Mouse (Mus musculus) hindbrain, embryonic 16.5 days (tissue): ENCODE results near the gene Rora. TPM values are rescaled to one million over a fixed set of nuclear protein-coding genes. Genes with fewer than 3 reads are reported as not detected.

ENCODE experiments used
- ATAC-seq: fragments of 200-750 bp; cut with Nextera tagmentation; 2 replicates; pipeline ENCODE4 v1.8.0; 2017; ENCODE audit warnings: moderate TSS enrichment, moderate library complexity
- H3K27ac ChIP-seq: fragments of 300-500 bp; sonication (generic); 2 replicates; pipeline ENCODE4 v1.5.1; 2014; ENCODE audit warnings: low read depth, mild to moderate bottlenecking, control low read depth, low read length, moderate library complexity
- H3K27me3 ChIP-seq: fragments of 300-500 bp; sonication (generic); replicated peaks from 2 replicates; pipeline ENCODE4 v1.6.1; 2014; ENCODE audit warnings: low read length; ENCODE audit not compliant: control insufficient read depth, insufficient read depth
- H3K36me3 ChIP-seq: fragments of 300-500 bp; sonication (generic); 2 replicates; pipeline ENCODE4 v1.6.1; 2014; ENCODE audit warnings: mild to moderate bottlenecking, low read length, moderate library complexity, mixed read lengths; ENCODE audit not compliant: control insufficient read depth, insufficient read depth
- H3K4me1 ChIP-seq: fragments of 300-500 bp; sonication (generic); 2 replicates; pipeline ENCODE4 v1.6.1; 2014; ENCODE audit warnings: low read depth, low read length; ENCODE audit not compliant: control insufficient read depth, insufficient read depth
- H3K4me2 ChIP-seq: fragments of 300-500 bp; sonication (generic); 2 replicates; pipeline ENCODE4 v1.6.1; 2014; ENCODE audit warnings: mild to moderate bottlenecking, low read length, control low read depth, moderate library complexity
- H3K4me3 ChIP-seq: fragments of 300-500 bp; sonication (generic); 2 replicates; pipeline ENCODE4 v1.5.1; 2014; ENCODE audit warnings: mild to moderate bottlenecking, low read length, control low read depth, moderate library complexity
- H3K9ac ChIP-seq: fragments of 300-500 bp; sonication (generic); 2 replicates; pipeline ENCODE4 v1.6.1; 2014; ENCODE audit warnings: low read depth, mild to moderate bottlenecking, control low read depth, low read length, moderate library complexity
- H3K9me3 ChIP-seq: fragments of 300-500 bp; sonication (generic); 2 replicates; pipeline ENCODE4 v1.6.1; 2014; ENCODE audit warnings: mild to moderate bottlenecking, low read length, moderate library complexity; ENCODE audit not compliant: control insufficient read depth
- WGBS: fragments of 180-500 bp; shearing (Covaris S2); extraction: QIAGEN DNeasy Blood & Tissue Kit; methylation state at CpG from one replicate; pipeline ENCODE4 v1.1.7; 2014; 5-methylcytosine and 5-hydroxymethylcytosine counted together
- polyA plus RNA-seq: library from polyadenylated mRNA; unstranded; fragments of >200 nt; fragmentation: Nextera tagmentation; extraction: Ambion mirVana; gene quantifications from 2 replicates; pipeline ENCODE4 v1.2.1, GENCODE M21; 2015

The Rora gene
- polyA plus RNA-seq, 1 experiment from 2014 or later = 38.3 TPM

GRCm38 (mm10) chr9:68679871-68680374, 26.3 kb downstream of the Rora start:
- Histone ChIP-seq H3K9ac (no peak overlapping the region), H3K9me3 (no peaks in the 10 kb centered on the region), H3K4me2 (no peak overlapping the region), H3K4me3 (no peak overlapping the region), H3K4me1 (peaks cover 3% of the 10 kb centered on the region; the same call in 1 of the 2 replicates), H3K36me3 (no peaks in the 10 kb centered on the region), H3K27ac (no peak overlapping the region), H3K27me3 (no peaks in the 10 kb centered on the region)
- no peak for ATAC-seq
- WGBS = 83% methylated on average over 12 of the region's 12 CpGs

GRCm38 (mm10) chr9:68683938-68684337, 30.4 kb downstream of the Rora start:
- H3K4me1 ChIP-seq = peaks cover 19% of the 10 kb centered on the region
- 8% methylated on average over 3 of the region's 3 CpGs for WGBS
- no peak overlapping the region for H3K4me2 ChIP-seq
- no peak overlapping the region for H3K9ac ChIP-seq
- no peaks in the 10 kb centered on the region for H3K9me3 ChIP-seq
- no peak overlapping the region for H3K27ac ChIP-seq
- no peaks in the 10 kb centered on the region for H3K27me3 ChIP-seq
- no peak for ATAC-seq
- no peak overlapping the region for H3K4me3 ChIP-seq
- H3K36me3 ChIP-seq = no peaks in the 10 kb centered on the region

- no peaks in the 10 kb centered on the region for H3K9me3 ChIP-seq
- H3K4me1 ChIP-seq = peaks cover 19% of the 10 kb centered on the region
- no peaks in the 10 kb centered on the region for H3K36me3 ChIP-seq
- no peak overlapping the region for H3K27ac ChIP-seq
- 31% methylated on average over 5 of the region's 5 CpGs for WGBS
- H3K4me2 ChIP-seq = no peak overlapping the region
- no peak overlapping the region for H3K9ac ChIP-seq
- no peaks in the 10 kb centered on the region for H3K27me3 ChIP-seq
- no peak overlapping the region for H3K4me3 ChIP-seq
- peak; percentile 41; the same call in 1 of the 2 replicates for ATAC-seq
Measured at GRCm38 (mm10) chr9:68685562-68685961, 32.0 kb downstream of the Rora start.

- Histone ChIP-seq H3K27ac (no peak overlapping the region; the same call in 1 of the 2 replicates), H3K9me3 (no peaks in the 10 kb centered on the region), H3K4me2 (peak overlapping the region; percentile 11; the same call in 1 of the 2 replicates), H3K27me3 (no peaks in the 10 kb centered on the region), H3K9ac (no peak overlapping the region), H3K4me3 (no peak overlapping the region), H3K36me3 (no peaks in the 10 kb centered on the region), H3K4me1 (peaks cover 19% of the 10 kb centered on the region)
- 24% methylated on average over 10 of the region's 10 CpGs for WGBS
- ATAC-seq = no peak
Measured at GRCm38 (mm10) chr9:68687251-68687874, 33.8 kb downstream of the Rora start.

GRCm38 (mm10) chr9:68688151-68688550, 34.6 kb downstream of the Rora start:
- ATAC-seq = no peak
- no peak overlapping the region for H3K9ac ChIP-seq
- H3K9me3 ChIP-seq = no peaks in the 10 kb centered on the region
- H3K4me3 ChIP-seq = no peak overlapping the region
- no peaks in the 10 kb centered on the region for H3K27me3 ChIP-seq
- H3K4me2 ChIP-seq = no peak overlapping the region
- peaks cover 19% of the 10 kb centered on the region for H3K4me1 ChIP-seq
- no peaks in the 10 kb centered on the region for H3K36me3 ChIP-seq
- no peak overlapping the region for H3K27ac ChIP-seq
- WGBS = 87% methylated on average over 2 of the region's 2 CpGs

- 35% methylated on average over 4 of the region's 4 CpGs for WGBS
- H3K4me3 ChIP-seq = no peak overlapping the region
- H3K27me3 ChIP-seq = no peaks in the 10 kb centered on the region
- H3K4me2 ChIP-seq = no peak overlapping the region
- no peaks in the 10 kb centered on the region for H3K9me3 ChIP-seq
- H3K9ac ChIP-seq = no peak overlapping the region
- H3K27ac ChIP-seq = no peak overlapping the region
- H3K36me3 ChIP-seq = no peaks in the 10 kb centered on the region
- peaks cover 19% of the 10 kb centered on the region for H3K4me1 ChIP-seq
- no peak for ATAC-seq
Measured at GRCm38 (mm10) chr9:68689351-68689750, 35.8 kb downstream of the Rora start.

- peaks cover 11% of the 10 kb centered on the region for H3K4me1 ChIP-seq
- no peaks in the 10 kb centered on the region for H3K27me3 ChIP-seq
- H3K36me3 ChIP-seq = no peaks in the 10 kb centered on the region
- WGBS = 31% methylated on average over 4 of the region's 4 CpGs
- no peak overlapping the region for H3K9ac ChIP-seq
- H3K27ac ChIP-seq = no peak overlapping the region; the same call in 1 of the 2 replicates
- no peak overlapping the region for H3K4me3 ChIP-seq
- ATAC-seq = peak; percentile 64
- no peaks in the 10 kb centered on the region for H3K9me3 ChIP-seq
- no peak overlapping the region for H3K4me2 ChIP-seq
Measured at GRCm38 (mm10) chr9:68694889-68695495, 41.4 kb downstream of the Rora start.

- Histone ChIP-seq H3K4me2 (no peak overlapping the region), H3K27me3 (no peaks in the 10 kb centered on the region), H3K36me3 (no peaks in the 10 kb centered on the region), H3K27ac (no peak overlapping the region; the same call in 1 of the 2 replicates), H3K9ac (no peak overlapping the region), H3K4me3 (no peak overlapping the region), H3K9me3 (no peaks in the 10 kb centered on the region), H3K4me1 (peaks cover 11% of the 10 kb centered on the region)
- peak; percentile 52; the same call in 1 of the 2 replicates for ATAC-seq
- 30% methylated on average over 16 of the region's 16 CpGs for WGBS
Measured at GRCm38 (mm10) chr9:68695496-68695969, 41.9 kb downstream of the Rora start.

GRCm38 (mm10) chr9:68696425-68696956, 42.9 kb downstream of the Rora start:
- Histone ChIP-seq H3K9me3 (no peaks in the 10 kb centered on the region), H3K27me3 (no peaks in the 10 kb centered on the region), H3K9ac (no peak overlapping the region), H3K4me1 (peaks cover 11% of the 10 kb centered on the region), H3K4me2 (no peak overlapping the region), H3K4me3 (no peak overlapping the region), H3K27ac (no peak overlapping the region), H3K36me3 (no peaks in the 10 kb centered on the region)
- ATAC-seq = no peak
- WGBS = 90% methylated on average over 3 of the region's 3 CpGs
